Mouse (Mus musculus) cerebellum, postnatal 36 days (tissue): ENCODE data around the gene Ltbp4.

Source experiments
- DNase-seq, 2 experiments: peaks; one replicate each; pipeline ENCODE4 v3.0.0; 2021 to 2022; ENCODE audit warnings: mixed read lengths in 2 of 2

Gene Ltbp4

GRCm38 (mm10) chr7:27355261-27355660, 17.8 kb upstream of the Ltbp4 start:
- no peak for DNase-seq

- DNase-seq = no peak
Measured at GRCm38 (mm10) chr7:27354783-27355182, 17.3 kb upstream of the Ltbp4 start.

DNA sequence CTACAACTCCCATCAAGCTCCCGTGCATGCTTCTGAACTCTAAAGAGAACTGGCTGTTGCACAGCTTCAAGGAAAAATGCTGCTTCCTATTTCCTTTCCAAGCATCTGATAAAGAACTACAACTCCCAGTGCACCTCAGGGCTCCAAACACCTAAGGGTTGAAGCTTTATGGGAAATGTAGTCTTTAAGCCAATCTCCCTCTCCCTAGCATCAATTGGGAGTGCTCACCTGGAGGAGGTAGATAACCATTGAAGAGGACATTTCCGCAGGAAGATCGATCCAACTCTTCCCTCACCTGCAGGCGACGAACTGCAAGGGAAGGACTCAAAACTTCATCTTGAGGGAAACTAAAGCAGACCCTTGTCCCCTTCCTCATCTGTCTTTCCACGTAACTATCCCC, 16.7 kb upstream of the Ltbp4 start:
- DNase-seq = no peak

DNA sequence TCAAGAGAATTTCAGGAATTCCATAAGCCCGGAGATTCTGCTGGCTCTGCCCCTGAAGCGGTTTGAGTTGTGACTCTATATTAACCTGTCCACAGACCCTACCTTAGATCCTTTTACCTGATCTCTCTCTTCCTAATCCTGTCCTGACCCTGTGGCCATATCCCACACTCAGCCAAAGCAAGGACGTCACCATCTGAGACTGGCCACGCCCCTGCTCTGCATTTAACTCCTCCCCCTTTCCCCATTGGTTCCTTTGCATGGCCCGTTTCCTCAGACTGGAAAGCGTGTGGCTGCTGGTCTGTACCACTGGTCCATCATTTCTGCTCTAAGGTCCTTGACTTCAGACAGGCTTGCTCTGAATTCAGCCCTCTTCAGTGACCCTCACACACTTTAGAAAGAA, 8.0 kb upstream of the Ltbp4 start:
- no peak for DNase-seq

DNA sequence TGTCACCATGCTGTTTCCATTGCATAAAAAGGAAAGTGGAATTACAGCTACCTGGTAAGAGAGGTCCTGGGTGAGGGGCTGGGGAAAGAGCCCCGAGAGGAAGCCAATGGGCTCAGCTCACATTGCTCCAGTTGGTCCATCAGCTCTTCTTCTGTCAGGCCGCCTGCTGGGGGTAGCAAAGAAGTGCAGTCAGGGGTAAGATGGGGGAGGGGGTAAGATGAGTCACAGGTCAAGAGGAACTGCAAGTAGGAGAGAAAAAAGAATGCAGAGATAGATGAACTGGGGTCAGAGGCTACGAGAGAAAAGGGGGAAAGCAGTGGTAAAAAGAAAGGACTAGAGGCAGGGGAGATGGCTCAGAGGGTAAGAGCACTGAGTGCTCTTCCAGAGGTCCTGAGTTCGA, 5.1 kb upstream of the Ltbp4 start:
- no peak for DNase-seq

DNA sequence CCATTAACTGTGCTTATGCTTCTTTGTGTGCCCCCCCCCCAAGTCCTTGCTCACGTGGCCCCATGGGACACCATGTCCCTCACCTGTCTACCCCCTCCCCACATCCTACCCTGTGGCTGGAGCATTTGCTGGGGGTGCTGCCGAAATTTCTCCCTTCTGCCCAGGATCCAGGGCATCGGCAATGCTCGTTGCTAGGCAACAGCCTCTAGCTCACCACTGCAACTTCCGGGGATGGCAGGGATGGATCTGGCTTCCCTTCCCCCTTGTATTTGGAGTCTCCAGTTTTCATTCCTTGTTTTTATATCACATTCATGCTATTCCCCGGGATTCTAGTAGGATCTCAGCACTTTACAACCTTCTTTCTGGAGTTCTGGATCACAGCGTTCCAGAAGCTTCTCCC, 2.0 kb upstream of the Ltbp4 start:
- DNase-seq = no peak

GRCm38 (mm10) chr7:27339114-27339513, 1.6 kb upstream of the Ltbp4 start:
- DNase-seq = no peak

DNA sequence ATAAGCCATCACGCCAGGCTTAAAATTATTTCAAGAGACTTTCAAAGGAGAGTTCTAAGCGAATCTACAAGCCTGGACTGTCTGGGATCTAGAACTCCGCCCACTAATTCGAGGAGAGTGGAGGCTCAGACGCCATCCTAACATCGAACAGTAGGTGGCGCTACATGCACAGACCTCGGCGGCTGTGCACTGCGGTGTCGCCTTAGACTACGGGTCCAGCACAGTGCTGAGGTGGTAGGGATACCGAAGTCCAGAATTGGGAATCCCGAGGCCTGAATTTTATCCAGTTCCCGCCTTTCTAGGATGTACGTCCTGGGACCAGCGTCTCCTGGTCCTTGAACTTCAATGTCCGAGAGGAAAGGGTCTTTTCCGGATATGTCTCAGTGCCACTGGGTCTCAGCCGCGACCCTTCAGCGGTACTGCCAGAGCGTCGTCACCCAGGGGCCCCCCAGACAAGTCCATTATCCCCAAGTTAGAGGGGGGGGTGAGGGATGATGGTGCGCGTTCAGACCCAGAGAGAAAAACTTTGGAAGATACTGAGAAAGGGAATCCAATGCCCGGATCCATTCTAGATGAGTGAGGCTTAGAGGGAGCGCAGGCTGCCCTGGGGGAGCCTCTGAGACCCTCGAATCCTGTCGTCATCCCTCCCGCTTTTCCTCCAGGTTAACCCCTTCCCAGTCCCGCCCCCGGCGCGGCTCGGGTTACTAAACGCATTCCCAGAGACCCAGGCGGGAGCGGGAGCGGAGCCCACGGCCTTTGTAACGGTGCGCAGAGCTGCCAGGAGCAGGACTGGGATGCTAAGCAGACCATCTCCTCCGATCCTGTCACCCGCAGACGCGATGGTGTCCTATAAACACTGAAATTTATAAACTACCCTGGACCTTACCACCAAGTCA, 1.3 kb downstream of the Ltbp4 start:
- peak; percentile 91 to 94 for DNase-seq

GRCm38 (mm10) chr7:27335011-27335720, 2.3 kb downstream of the Ltbp4 start:
- DNase-seq = no peak

GRCm38 (mm10) chr7:27334405-27334911, 3.0 kb downstream of the Ltbp4 start:
- no peak for DNase-seq

DNA sequence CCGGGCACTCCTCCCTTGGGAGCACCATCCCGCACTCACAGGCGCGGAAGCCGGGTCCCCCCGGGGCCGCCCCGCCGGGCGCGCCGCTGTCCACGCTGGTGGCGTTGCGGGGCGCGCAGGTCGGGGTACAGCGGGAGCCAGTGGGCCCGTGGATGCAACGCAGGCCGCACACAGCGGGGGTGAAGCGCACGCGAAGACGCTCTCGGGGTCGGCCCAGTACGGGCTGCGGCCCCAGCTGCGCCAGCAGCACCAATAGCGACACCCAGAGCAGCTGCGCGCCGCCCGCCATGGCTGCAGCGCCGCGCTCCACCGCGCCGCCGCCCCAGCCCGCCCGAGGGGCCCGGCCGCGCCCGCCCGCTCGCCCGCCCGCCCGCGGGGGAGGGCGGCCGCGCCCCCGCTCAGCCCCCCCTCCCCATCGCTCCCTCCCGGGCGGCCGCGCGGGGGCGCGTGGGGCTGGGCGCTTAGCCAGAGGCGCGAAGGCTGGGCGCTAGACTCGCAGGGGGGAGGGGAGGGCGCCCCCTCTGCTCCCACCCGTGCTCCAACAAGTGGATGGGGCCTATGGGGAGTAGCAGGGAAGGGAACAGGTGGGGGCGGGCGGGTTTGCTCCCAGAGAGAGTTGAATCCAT, 4.1 kb downstream of the Ltbp4 start:
- no peak for DNase-seq

DNA sequence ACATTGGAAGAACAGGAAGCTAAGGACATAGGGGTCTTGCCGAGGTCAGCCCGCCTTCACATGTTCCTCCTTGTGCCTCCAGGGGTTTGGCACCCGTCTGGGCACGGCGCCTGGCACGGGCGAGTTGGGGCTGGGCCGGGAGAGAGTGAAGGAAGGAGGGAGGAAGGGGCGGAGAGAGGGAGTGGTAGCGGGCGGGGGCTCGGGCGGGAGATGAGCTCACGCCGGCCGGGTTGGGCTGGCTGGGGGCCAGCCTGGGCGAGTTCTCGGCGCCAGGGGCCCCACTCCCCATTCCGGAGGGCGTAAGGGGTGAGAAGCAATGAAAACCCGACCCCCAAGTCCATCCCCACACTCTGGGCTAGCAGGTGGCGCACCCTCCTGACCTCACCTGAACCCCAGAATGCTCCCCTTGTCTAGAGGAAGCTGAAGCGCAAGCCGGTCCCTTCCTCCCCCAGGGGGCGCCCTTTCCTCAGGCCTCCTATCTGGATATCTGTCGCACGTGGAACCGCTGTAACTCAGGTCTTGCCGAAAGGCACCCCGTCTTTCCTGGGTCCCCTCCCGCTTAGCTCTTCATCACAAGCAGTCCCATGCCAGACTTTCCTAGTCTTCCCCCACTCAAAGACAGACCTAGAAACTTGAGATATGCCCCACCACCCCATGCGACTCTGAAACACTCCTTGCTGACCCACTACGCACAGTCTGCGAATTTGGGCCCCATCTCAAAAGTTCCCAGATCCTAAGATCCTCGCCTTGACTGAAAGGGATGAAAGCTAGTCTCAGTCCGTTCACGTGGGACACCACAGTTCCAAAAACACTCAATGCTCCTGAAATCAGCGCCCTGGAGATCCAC, 4.9 kb downstream of the Ltbp4 start:
- DNase-seq = peak; percentile 69 to 82

DNA sequence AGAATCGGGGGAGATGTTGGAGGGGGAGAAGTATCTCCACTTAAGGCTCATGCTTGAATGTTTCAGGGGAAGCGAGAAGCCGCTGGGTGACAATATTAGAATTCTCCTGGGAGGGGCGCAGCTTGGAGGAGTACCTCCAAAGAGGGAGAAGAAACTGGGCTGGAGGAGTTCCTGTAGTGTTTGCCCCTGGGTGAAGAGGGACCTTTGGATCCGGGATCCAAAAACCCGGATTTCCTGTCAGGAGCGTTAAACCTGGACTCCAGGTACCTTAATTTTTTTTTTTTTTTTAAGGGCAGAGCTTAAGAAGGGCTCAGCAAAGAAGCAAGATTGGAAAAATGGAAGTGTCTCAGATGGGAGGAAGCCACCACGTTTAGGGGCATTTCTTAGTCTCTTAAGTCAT, 5.6 kb downstream of the Ltbp4 start:
- DNase-seq = no peak

- no peak for DNase-seq
Measured at GRCm38 (mm10) chr7:27331541-27331851, 6.0 kb downstream of the Ltbp4 start.

GRCm38 (mm10) chr7:27330709-27331540, 6.6 kb downstream of the Ltbp4 start:
- DNase-seq = peak; percentile 35 to 56

DNA sequence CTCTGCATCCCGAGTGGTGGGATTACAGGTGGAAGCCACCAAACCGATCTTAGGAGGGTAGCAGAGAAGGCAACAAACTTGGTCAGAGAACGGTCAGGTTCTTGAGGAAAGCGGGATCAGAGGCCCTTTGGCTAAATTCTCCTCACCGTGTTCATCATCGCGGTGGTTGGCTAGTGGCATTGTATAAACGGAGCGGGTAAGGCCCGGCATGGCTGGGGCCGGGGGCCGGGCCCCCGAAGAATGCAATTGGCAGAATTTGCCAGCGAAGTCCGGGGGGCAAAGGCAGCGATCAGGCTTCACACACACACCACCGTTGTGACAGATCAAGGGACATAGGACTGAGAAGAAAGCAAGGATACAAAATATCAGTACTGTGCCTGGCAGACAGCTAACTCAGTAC, 7.5 kb downstream of the Ltbp4 start:
- no peak for DNase-seq

- peak; percentile 85 to 86 for DNase-seq
Measured at GRCm38 (mm10) chr7:27329326-27329947, 8.1 kb downstream of the Ltbp4 start.

DNA sequence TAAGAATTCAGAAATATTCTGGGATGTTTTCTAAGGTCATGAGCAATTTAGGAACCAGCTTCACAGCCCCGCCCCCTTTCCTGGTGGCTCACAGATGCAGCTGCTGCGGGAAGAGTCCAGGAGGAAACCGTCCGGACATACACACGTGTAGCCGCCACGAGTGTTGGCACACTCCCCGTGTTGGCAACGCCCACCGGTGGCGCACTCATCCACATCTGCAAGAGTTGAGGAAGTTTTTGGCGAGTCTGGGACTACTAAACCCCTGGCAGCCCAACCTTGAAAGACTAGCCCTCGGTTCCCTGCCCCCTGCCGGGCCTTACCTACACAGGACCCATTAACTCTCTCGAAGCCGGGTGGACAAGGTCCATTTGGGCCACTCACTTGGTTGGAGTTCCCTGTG, 8.8 kb downstream of the Ltbp4 start:
- no peak for DNase-seq

DNA sequence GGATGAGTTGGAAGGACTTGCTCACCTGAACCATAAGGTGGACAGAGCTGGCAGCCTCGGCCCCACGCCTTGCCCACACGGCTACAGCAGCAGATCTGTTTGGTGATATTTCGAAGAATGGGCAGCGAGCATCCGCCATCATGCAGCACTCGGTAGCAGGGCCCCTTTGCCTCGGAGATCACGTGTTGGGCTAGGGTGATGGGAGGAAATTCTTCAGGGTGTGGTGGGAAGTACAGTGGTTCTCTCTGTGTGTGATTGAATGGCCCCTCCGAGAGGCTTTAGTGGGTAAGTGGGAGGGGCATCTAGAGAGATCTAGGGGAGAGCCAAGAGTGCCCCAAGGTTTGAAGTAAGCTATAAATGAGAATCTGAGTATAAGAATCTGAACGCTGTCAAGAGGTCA, 9.3 kb downstream of the Ltbp4 start:
- no peak for DNase-seq

GRCm38 (mm10) chr7:27327500-27327899, 10.0 kb downstream of the Ltbp4 start:
- DNase-seq = no peak
